Mouse (Mus musculus): ENCODE results near the gene Axl.

DNA sequence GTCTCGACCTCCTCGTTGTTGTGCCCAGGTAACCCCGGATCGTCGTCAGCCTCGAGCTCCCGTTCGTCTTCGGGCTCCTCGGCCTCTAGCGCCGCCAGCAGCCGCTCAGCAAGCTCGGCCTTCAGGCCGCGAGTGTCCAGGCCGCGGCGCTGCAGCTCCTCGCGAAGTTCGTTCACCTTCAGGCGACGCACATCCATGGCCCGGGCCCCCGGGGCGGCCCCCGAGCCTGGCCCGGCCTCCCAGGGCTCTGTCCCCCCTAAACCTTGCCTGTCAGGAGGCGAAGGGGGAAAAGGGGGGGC, 34.1 kb downstream of the Axl start:
- TF ChIP-seq POLR2A (IDR thresholded peaks at IDR 0.05; ENCODE audit: insufficient read depth, low read depth, low read length) (peak; percentile 29), CTCF (IDR thresholded peaks at IDR 0.05; ENCODE audit: insufficient read depth, low read depth, low read length) (0 out of 2 replicates have a peak, but pooled peaks have one; percentile 16)

Measured in olfactory bulb, adult 2 months (tissue).